Mouse (Mus musculus) MEL (cell line): ENCODE measurements around the gene Ecel1. TPM values are rescaled to one million over a fixed set of nuclear protein-coding genes. Genes with fewer than 3 reads are reported as not detected.

Experiments
- DNase-seq: peaks from one replicate; pipeline ENCODE4 v3.0.0; 2011; ENCODE audit warnings: low read depth, low spot score
- H3K27ac ChIP-seq: 2 replicates; pipeline ENCODE4 v1.5.1; 2012; ENCODE audit warnings: low read depth, mild to moderate bottlenecking, control low read depth, low read length, moderate library complexity; ENCODE audit not compliant: control insufficient read depth
- H3K27me3 ChIP-seq, 2 experiments: fragments of 150-350 bp in 1 of 2; sonication (generic) in 1 of 2; 2 replicates each; pipeline ENCODE4 v1.6.1; 2012; ENCODE audit warnings: low read length in 2 of 2, mild to moderate bottlenecking in 2 of 2, improper control_type of control experiment in 1 of 2, moderate library complexity in 1 of 2; ENCODE audit not compliant: insufficient read depth in 2 of 2, control insufficient read depth in 1 of 2
- H3K36me3 ChIP-seq, 2 experiments: 2 replicates each; pipeline ENCODE4 v1.6.1; 2012 to 2014; ENCODE audit warnings: low read length in 2 of 2, improper control_type of control experiment in 1 of 2, inconsistent platforms in 1 of 2, mild to moderate bottlenecking in 1 of 2; ENCODE audit not compliant: insufficient read depth in 2 of 2, control insufficient read depth in 1 of 2
- H3K4me1 ChIP-seq, 2 experiments: fragments of 150-350 bp in 1 of 2; sonication (generic) in 1 of 2; 2 replicates each; pipeline ENCODE4 v1.6.1; 2012; ENCODE audit warnings: low read length in 2 of 2, improper control_type of control experiment in 1 of 2, mild to moderate bottlenecking in 1 of 2; ENCODE audit not compliant: insufficient read depth in 2 of 2, control insufficient read depth in 1 of 2
- H3K4me3 ChIP-seq, 2 experiments: fragments of 150-350 bp in 1 of 2; sonication (generic) in 1 of 2; 2 replicates each; pipeline ENCODE4 v1.5.1; 2012; ENCODE audit warnings: low read depth in 2 of 2, low read length in 2 of 2, mild to moderate bottlenecking in 2 of 2, moderate library complexity in 2 of 2, control low read depth in 1 of 2, improper control_type of control experiment in 1 of 2; ENCODE audit not compliant: control insufficient read depth in 1 of 2, insufficient read depth in 1 of 2
- H3K79me2 ChIP-seq: 2 replicates; pipeline ENCODE4 v1.6.1; 2012; ENCODE audit warnings: mild to moderate bottlenecking, low read length, moderate library complexity; ENCODE audit not compliant: control insufficient read depth, poor library complexity, insufficient read depth
- H3K9ac ChIP-seq: 2 replicates; pipeline ENCODE4 v1.6.1; 2012; ENCODE audit warnings: low read depth, mild to moderate bottlenecking, control low read depth, low read length, moderate library complexity; ENCODE audit not compliant: control insufficient read depth, poor library complexity, severe bottlenecking
- H3K9me3 ChIP-seq: fragments of 150-350 bp; sonication (generic); replicated peaks from 2 replicates; pipeline ENCODE4 v1.6.1; 2012; ENCODE audit warnings: mild to moderate bottlenecking, low read length, improper control_type of control experiment, moderate library complexity; ENCODE audit not compliant: insufficient read depth
- BHLHE40 ChIP-seq: IDR thresholded peaks from 2 replicates; pipeline ENCODE4 v1.6.1; 2012; ENCODE audit warnings: low read depth, mild to moderate bottlenecking, inconsistent platforms, low read length, improper control_type of control experiment, borderline replicate concordance
- CTCF ChIP-seq, 3 experiments: IDR thresholded peaks in 2 of 3; conservative IDR thresholded peaks in 1 of 3; 2 replicates each; pipeline ENCODE4 v1.5.1; 2011 to 2012; ENCODE audit warnings: low read length in 3 of 3, low read depth in 2 of 3, mild to moderate bottlenecking in 2 of 3, improper control_type of control experiment in 1 of 3, inconsistent platforms in 1 of 3, mixed read lengths in 1 of 3, moderate library complexity in 1 of 3; ENCODE audit not compliant: control insufficient read depth in 1 of 3, insufficient read depth in 1 of 3, poor library complexity in 1 of 3, severe bottlenecking in 1 of 3
- ELF1 ChIP-seq: IDR thresholded peaks from 2 replicates; pipeline ENCODE4 v1.6.1; 2014; ENCODE audit warnings: low read depth, mild to moderate bottlenecking, inconsistent platforms, low read length, improper control_type of control experiment, moderate library complexity
- ETS1 ChIP-seq: IDR thresholded peaks from 2 replicates; pipeline ENCODE4 v1.6.1; 2012; ENCODE audit warnings: low read depth, mild to moderate bottlenecking, inconsistent platforms, low read length, improper control_type of control experiment, moderate library complexity
- JUND ChIP-seq: IDR thresholded peaks from 2 replicates; pipeline ENCODE4 v1.6.1; 2011; ENCODE audit warnings: low read depth, mild to moderate bottlenecking, improper control_type of control experiment, low read length
- MAZ ChIP-seq: IDR thresholded peaks from 2 replicates; pipeline ENCODE4 v1.6.1; 2012; ENCODE audit warnings: low read depth, mild to moderate bottlenecking, inconsistent platforms, low read length, improper control_type of control experiment
- MXI1 ChIP-seq: IDR thresholded peaks from 2 replicates; pipeline ENCODE4 v1.6.1; 2011; ENCODE audit warnings: mild to moderate bottlenecking, low read depth, low read length, improper control_type of control experiment
- MYC ChIP-seq: IDR thresholded peaks from 2 replicates; pipeline ENCODE4 v1.6.1; 2011; ENCODE audit warnings: low read depth, mild to moderate bottlenecking, low read length, improper control_type of control experiment, moderate library complexity
- RAD21 ChIP-seq: IDR thresholded peaks from 2 replicates; pipeline ENCODE4 v1.6.1; 2011; ENCODE audit warnings: mild to moderate bottlenecking, low read depth, low read length, improper control_type of control experiment
- RCOR1 ChIP-seq: IDR thresholded peaks from 2 replicates; pipeline ENCODE4 v1.6.1; 2012; ENCODE audit warnings: low read depth, mild to moderate bottlenecking, inconsistent platforms, low read length, improper control_type of control experiment
- SIN3A ChIP-seq: IDR thresholded peaks from 2 replicates; pipeline ENCODE4 v1.6.1; 2012; ENCODE audit warnings: low read length, improper control_type of control experiment, inconsistent platforms
- SMC3 ChIP-seq: IDR thresholded peaks from 2 replicates; pipeline ENCODE4 v1.6.1; 2011; ENCODE audit warnings: low read depth, low read length, improper control_type of control experiment
- TCF12 ChIP-seq: IDR thresholded peaks from 2 replicates; pipeline ENCODE4 v1.6.1; 2014; ENCODE audit warnings: low read depth, mild to moderate bottlenecking, inconsistent platforms, low read length, improper control_type of control experiment, moderate library complexity
- ZC3H11A ChIP-seq: IDR thresholded peaks from 2 replicates; pipeline ENCODE4 v1.6.1; 2012; ENCODE audit warnings: low read depth, mild to moderate bottlenecking, inconsistent platforms, low read length, improper control_type of control experiment
- polyA plus RNA-seq, 2 experiments: library from polyadenylated mRNA; stranded (reverse) in 1 of 2; unstranded in 1 of 2; fragments of >175 nt in 1 of 2; fragments of >200 nt in 1 of 2; gene quantifications; 2 replicates each; pipeline versions ENCODE4 v1.2.1 to v1.2.4; 2012; ENCODE audit warnings: low replicate concordance in 2 of 2, low read depth in 1 of 2; ENCODE audit not compliant: insufficient read length in 2 of 2, insufficient read depth in 1 of 2, missing spikeins in 1 of 2
- total RNA-seq: library from RNA; depleted of rRNA; stranded (reverse); fragments of 300-350 nt; gene quantifications from 2 replicates; pipeline ENCODE4 v1.2.3, GENCODE M21; 2012

Ecel1 gene
- total and polyA plus RNA-seq, 3 experiments = 0.73 to 4.8 TPM; not detected in 1

DNA sequence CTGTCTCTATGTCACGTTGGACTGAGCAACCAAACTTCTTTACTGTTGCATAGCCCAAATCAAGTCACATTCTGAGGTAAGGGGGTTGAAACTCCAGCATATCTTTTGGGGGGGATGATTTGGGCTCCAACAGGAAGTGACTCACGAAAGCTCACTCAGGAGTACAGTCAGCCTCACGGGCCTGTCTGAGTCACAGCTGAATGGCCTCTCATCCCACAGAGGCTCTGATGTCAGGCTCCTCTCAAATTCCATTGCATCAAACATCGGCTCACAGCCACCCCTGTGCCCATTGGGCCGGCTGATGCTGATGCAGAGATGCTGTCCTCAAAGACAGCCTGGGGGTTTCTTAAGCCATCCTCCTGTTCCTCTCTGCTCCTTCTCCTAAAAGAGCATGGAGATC is 24.6 kb upstream of the Ecel1 start:
- Histone ChIP-seq H3K36me3 (peaks cover 0 to 15% of the 10 kb centered on the region in 2 experiments; a peak in 2 of 4 replicates), H3K9me3 (no peaks in the 10 kb centered on the region), H3K4me3 (no peak overlapping the region), H3K9ac (peak overlapping the region; percentile 16; the same call in 1 of the 2 replicates), H3K27ac (peak overlapping the region; percentile 60), H3K27me3 (no peaks in the 10 kb centered on the region), H3K79me2 (no peaks in the 10 kb centered on the region), H3K4me1 (peaks cover 2 to 21% of the 10 kb centered on the region in 2 experiments; a peak in 3 of 4 replicates)
- DNase-seq = peak; percentile 77
- no peak for TF ChIP-seq SMC3
- TF ChIP-seq ETS1 = peak; percentile 69
- peak; percentile 43; the same call in 1 of the 2 replicates for TF ChIP-seq BHLHE40
- peak; percentile 79 for TF ChIP-seq JUND
- no peak for TF ChIP-seq MXI1
- 0 out of 2 replicates have a peak, but pooled peaks have one; percentile 11 for TF ChIP-seq RCOR1
- no peak for TF ChIP-seq RAD21
- TF ChIP-seq, all 39 proteins: peak for 4

DNA sequence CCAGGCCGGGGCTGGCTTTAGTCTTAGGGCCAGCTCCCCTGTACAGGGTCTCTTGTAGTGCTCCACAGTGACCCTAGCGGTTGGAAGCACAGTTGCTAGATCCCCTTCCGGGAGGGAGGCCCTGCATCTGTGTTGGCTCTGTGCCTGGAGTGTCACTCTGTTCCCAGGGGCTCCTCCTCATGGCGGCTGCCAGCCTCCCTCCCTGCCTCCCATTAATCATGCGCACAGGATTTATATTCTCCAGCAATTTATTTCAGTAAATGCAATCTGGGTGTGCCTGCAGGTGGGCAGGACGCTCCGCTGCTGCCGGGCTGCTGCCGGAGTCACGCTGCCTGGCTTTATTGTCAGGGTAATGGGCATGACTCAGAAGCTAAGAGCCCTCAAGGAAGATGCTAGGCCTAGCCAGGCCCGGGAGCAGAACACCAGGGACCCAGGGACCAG is 19.6 kb upstream of the Ecel1 start:
- no peak overlapping the region for H3K27ac ChIP-seq
- H3K4me1 ChIP-seq = peaks cover 2 to 11% of the 10 kb centered on the region in 2 experiments; a peak in 3 of 4 replicates
- H3K36me3 ChIP-seq = peaks cover 0 to 8% of the 10 kb centered on the region in 2 experiments; a peak in 2 of 4 replicates
- no peak overlapping the region for H3K9ac ChIP-seq
- H3K27me3 ChIP-seq = no peaks in the 10 kb centered on the region
- no peaks in the 10 kb centered on the region for H3K9me3 ChIP-seq
- peak; percentile 76 for DNase-seq
- H3K4me3 ChIP-seq = no peak overlapping the region
- TF ChIP-seq BHLHE40 (no peak), ETS1 (0 out of 2 replicates have a peak, but pooled peaks have one; percentile 14), CTCF (IDR thresholded peaks at IDR 0.05 in 2 of 3, conservative IDR thresholded peaks at IDR 0.05 in 1 of 3; ENCODE audit: control insufficient read depth in 1 of 3, insufficient read depth in 1 of 3, low read depth in 2 of 3, low read length in 3 of 3, poor library complexity in 1 of 3, severe bottlenecking in 1 of 3) (peak; percentile 36 to 50 (median 46)), TCF12 (no peak), ELF1 (peak; percentile 68; the same call in 1 of the 2 replicates), MAZ (peak; percentile 62; the same call in 1 of the 2 replicates), ZC3H11A (no peak), SIN3A (no peak), MYC (no peak)
- H3K79me2 ChIP-seq = no peaks in the 10 kb centered on the region
